Mouse (Mus musculus) bone marrow, adult 2 months (tissue): ENCODE data around the gene Cebpe. TPM values are rescaled to one million over a fixed set of nuclear protein-coding genes. Genes with fewer than 3 reads are reported as not detected.

Source experiments
- H3K27ac ChIP-seq: fragments of 200-500 bp; 2 replicates; pipeline ENCODE4 v1.5.1; 2012; ENCODE audit warnings: low read depth, mild to moderate bottlenecking, control low read depth, inconsistent platforms, low read length; ENCODE audit not compliant: control insufficient read depth, poor library complexity, insufficient read depth
- H3K4me1 ChIP-seq: fragments of 200-500 bp; 2 replicates; pipeline ENCODE4 v1.6.1; 2011; ENCODE audit warnings: low read length; ENCODE audit not compliant: control insufficient read depth, insufficient read depth
- H3K4me3 ChIP-seq: fragments of 200-500 bp; replicated peaks from 2 replicates; pipeline ENCODE3; 2011; ENCODE audit warnings: mild to moderate bottlenecking, low read depth, low read length, control low read depth; ENCODE audit not compliant: control insufficient read depth
- CTCF ChIP-seq: fragments of 200-500 bp; IDR thresholded peaks from 2 replicates; pipeline ENCODE4 v1.5.1; 2011; ENCODE audit warnings: low read length, control low read depth; ENCODE audit not compliant: control insufficient read depth, insufficient read depth
- POLR2A ChIP-seq: fragments of 200-500 bp; IDR thresholded peaks from 2 replicates; pipeline ENCODE4 v1.6.1; 2011; ENCODE audit warnings: low read depth, mild to moderate bottlenecking, control low read depth, low read length, borderline replicate concordance; ENCODE audit not compliant: control insufficient read depth
- WGBS: fragments of 180-500 bp; shearing (Covaris S2); methylation state at CpG from one replicate; pipeline ENCODE4 v1.1.7; 2018; 5-methylcytosine and 5-hydroxymethylcytosine counted together
- polyA plus RNA-seq: library from polyadenylated mRNA; stranded (reverse); fragments of >200 nt; gene quantifications from 2 replicates; pipeline ENCODE4 v1.2.4, GENCODE M21; 2011; ENCODE audit warnings: low replicate concordance; ENCODE audit not compliant: missing spikeins, insufficient read depth, insufficient read length

Gene Cebpe
- polyA plus RNA-seq, 1 experiment: 90.9 TPM

GRCm38 (mm10) chr14:54746038-54746437 lies 34.1 kb upstream of the Cebpe start:
- WGBS: 63% methylated on average over 9 of the region's 9 CpGs
- H3K4me1 ChIP-seq: no peaks in the 10 kb centered on the region; the same call in 1 of the 2 replicates
- no peak for TF ChIP-seq POLR2A
- no peak for TF ChIP-seq CTCF
- no peak overlapping the region for H3K27ac ChIP-seq
- H3K4me3 ChIP-seq: no peak overlapping the region

- no peak for TF ChIP-seq POLR2A
- TF ChIP-seq CTCF: no peak
- Histone ChIP-seq H3K4me1 (no peaks in the 10 kb centered on the region; the same call in 1 of the 2 replicates), H3K27ac (no peak overlapping the region), H3K4me3 (no peak overlapping the region)
- 71% methylated on average over 8 of the region's 8 CpGs for WGBS
Observed at GRCm38 (mm10) chr14:54744473-54744872, 32.5 kb upstream of the Cebpe start.

- TF ChIP-seq POLR2A: no peak
- no peak for TF ChIP-seq CTCF
- Histone ChIP-seq H3K4me3 (no peak overlapping the region), H3K27ac (no peak overlapping the region), H3K4me1 (no peaks in the 10 kb centered on the region)
- 71% methylated on average over 2 of the region's 2 CpGs for WGBS
Observed at GRCm38 (mm10) chr14:54742375-54742774, 30.4 kb upstream of the Cebpe start.

GRCm38 (mm10) chr14:54741721-54742120 lies 29.7 kb upstream of the Cebpe start:
- H3K27ac ChIP-seq: no peak overlapping the region
- H3K4me1 ChIP-seq: no peaks in the 10 kb centered on the region
- TF ChIP-seq POLR2A: no peak
- TF ChIP-seq CTCF: no peak
- no peak overlapping the region for H3K4me3 ChIP-seq
- WGBS: 81% methylated on average over 6 of the region's 6 CpGs

- 88% methylated on average over 10 of the region's 10 CpGs for WGBS
- Histone ChIP-seq H3K4me1 (no peaks in the 10 kb centered on the region), H3K4me3 (no peak overlapping the region), H3K27ac (no peak overlapping the region)
- no peak for TF ChIP-seq POLR2A
- TF ChIP-seq CTCF: no peak
Observed at GRCm38 (mm10) chr14:54737634-54738033, 25.7 kb upstream of the Cebpe start.

GRCm38 (mm10) chr14:54736555-54737552 lies 24.9 kb upstream of the Cebpe start:
- no peak overlapping the region for H3K27ac ChIP-seq
- no peak overlapping the region for H3K4me3 ChIP-seq
- WGBS: 81% methylated on average over 14 of the region's 14 CpGs
- no peaks in the 10 kb centered on the region for H3K4me1 ChIP-seq
- TF ChIP-seq CTCF (no peak), POLR2A (no peak)

GRCm38 (mm10) chr14:54735221-54735620 lies 23.2 kb upstream of the Cebpe start:
- 52% methylated on average over 4 of the region's 4 CpGs for WGBS
- no peak for TF ChIP-seq POLR2A
- TF ChIP-seq CTCF: no peak

GRCm38 (mm10) chr14:54734004-54734403 lies 22.0 kb upstream of the Cebpe start:
- no peak overlapping the region for H3K4me3 ChIP-seq
- TF ChIP-seq POLR2A (no peak), CTCF (no peak)
- no peak overlapping the region for H3K27ac ChIP-seq
- H3K4me1 ChIP-seq: no peaks in the 10 kb centered on the region
- WGBS: 81% methylated on average over 4 of the region's 4 CpGs

More at GRCm38 (mm10) chr14:54735221-54735620, 23.2 kb upstream of the Cebpe start:
- H3K4me1 ChIP-seq: no peaks in the 10 kb centered on the region
- H3K27ac ChIP-seq: no peak overlapping the region
- no peak overlapping the region for H3K4me3 ChIP-seq

- WGBS: 80% methylated on average over 8 of the region's 8 CpGs
- Histone ChIP-seq H3K27ac (no peak overlapping the region), H3K4me1 (no peaks in the 10 kb centered on the region), H3K4me3 (no peak overlapping the region)
- no peak for TF ChIP-seq CTCF
- no peak for TF ChIP-seq POLR2A
Observed at GRCm38 (mm10) chr14:54732206-54732605, 20.2 kb upstream of the Cebpe start.
